Mouse (Mus musculus) frontal cortex, adult (tissue): Measurements from ENCODE around the gene Glmp.
A peak's percentile ranks its signal among the peaks of the same experiment; 100 is the strongest.
"Not testable (repeated sequence)": the region's sequence is repeated elsewhere in the genome, so short reads cannot be mapped to it uniquely, and the experiment has no call there.

Experiments
- ATAC-seq: cut with Nextera tagmentation; 2 replicates; pipeline ENCODE4 v1.9.2; 2017; ENCODE audit warnings: mild to moderate bottlenecking, moderate library complexity, mixed read lengths; ENCODE audit not compliant: low TSS enrichment

Gene Glmp

DNA sequence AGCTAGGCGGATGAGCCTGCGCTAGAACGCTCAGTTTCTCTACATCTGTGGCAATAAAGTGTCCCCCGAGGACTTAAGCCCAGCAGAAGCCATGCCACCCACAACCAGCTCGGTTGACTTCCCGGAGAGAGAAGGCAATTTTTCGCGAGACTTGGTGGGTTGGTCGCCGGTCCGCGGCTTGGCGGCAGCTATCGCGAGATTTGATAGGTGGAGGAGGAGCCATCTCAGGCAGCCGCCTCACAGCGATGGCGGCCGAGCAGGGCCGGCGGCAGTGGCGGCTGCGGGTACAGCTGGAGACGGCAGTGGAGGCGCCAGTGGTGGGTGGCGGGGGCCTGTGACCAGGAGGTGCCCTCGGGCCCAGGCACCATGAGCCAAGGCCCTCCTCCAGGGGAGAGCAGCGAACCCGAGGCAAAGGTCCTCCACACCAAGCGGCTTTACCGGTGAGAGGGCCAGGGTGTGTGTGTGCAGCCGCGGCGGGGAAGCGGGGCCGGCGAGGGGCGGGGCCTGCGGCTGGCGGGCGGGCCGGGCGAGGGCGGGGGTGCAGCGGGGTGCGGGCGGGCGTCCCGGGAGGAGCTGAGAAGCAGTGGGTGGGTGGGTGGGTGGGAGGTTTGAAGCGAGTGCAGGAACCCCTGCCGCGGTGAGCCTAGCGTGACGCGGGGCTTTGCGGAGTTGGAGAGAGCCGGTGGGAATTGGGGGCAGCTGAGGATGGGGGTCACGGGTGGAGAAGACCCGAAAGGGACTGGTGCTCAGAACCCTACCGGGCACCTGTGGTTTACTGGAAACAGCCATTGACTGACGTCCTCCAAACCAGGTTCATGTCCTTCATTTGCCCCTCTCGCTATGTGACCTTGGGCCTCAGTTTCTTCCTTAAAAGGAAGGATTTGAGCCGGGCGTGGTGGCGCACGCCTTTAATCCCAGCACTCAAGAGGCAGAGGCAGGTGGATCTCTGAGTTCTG, 11.5 kb downstream of the Glmp start, which contains the start of the genes Tmem79 and Smg5:
Gene Tmem79 (minus strand): TSS at position 91 of the 956 bp plus-strand sequence.
Gene Smg5 (plus strand): TSS at position 203 of the 956 bp plus-strand sequence.
- peak; percentile 94 for ATAC-seq

GRCm38 (mm10) chr3:88337367-88338020, 12.7 kb downstream of the Glmp start:
- ATAC-seq = peak; percentile 35; the same call in 1 of the 2 replicates

DNA sequence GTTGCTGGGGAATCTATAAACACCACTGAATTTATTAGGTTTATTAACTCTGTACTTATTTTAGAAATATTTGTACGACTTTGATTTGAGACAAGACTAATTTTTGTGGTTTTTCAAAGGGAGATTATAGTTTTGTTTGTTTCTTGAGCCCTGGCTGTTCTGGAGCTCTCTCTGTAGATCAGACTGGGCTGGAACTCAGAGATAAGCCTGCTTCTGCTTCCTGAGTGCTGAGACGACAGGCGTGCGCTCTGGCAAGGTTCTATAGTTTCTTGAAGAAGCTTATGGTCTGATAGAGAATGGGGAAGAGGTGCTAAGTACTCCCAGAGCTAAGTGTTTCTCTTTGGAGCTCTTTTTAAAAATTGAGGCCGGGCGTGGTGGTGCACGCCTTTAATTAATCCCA, 13.5 kb downstream of the Glmp start:
- no peak for ATAC-seq

DNA sequence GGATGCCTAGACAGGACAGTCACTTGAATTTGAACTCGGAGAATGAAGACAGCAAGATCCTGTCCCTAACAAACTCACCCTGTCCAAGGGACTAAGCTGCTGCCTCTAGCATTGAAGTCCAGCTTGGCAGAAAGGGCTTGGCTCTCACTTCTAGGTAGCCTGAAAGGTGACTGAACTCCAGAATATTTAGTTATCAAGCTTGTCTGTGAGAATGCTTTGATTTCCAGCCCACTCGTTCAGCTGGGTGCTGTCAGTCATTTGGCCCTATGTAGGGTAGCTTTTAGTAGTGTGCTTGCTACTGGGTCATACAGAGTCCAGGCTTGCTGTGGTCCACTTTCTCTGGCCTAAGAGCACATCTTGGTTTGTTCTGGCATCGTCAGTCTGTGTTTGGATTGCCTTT, 14.2 kb downstream of the Glmp start:
- no peak for ATAC-seq

DNA sequence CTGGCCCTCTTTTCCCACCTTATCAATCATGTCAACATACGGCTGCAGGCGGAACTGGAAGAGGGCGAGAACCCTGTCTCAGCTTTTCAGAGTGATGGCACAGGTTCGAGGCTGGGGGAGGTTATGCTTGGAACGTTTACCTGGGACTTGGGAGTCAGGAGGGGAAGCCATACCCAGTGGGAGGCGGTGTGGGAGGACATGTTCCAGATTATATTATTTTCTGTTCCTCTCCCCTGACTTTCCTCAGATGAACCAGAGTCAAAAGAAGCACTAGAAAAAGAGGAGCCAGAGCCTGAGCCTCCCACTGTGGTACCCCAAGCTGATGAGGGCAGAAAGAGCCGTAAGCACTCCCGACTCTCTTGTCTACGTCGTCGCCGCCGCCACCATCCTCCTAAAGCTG, 25.9 kb downstream of the Glmp start:
- ATAC-seq = peak; percentile 55; the same call in 1 of the 2 replicates

- ATAC-seq = no peak
Observed at GRCm38 (mm10) chr3:88352907-88353306, 28.1 kb downstream of the Glmp start.

DNA sequence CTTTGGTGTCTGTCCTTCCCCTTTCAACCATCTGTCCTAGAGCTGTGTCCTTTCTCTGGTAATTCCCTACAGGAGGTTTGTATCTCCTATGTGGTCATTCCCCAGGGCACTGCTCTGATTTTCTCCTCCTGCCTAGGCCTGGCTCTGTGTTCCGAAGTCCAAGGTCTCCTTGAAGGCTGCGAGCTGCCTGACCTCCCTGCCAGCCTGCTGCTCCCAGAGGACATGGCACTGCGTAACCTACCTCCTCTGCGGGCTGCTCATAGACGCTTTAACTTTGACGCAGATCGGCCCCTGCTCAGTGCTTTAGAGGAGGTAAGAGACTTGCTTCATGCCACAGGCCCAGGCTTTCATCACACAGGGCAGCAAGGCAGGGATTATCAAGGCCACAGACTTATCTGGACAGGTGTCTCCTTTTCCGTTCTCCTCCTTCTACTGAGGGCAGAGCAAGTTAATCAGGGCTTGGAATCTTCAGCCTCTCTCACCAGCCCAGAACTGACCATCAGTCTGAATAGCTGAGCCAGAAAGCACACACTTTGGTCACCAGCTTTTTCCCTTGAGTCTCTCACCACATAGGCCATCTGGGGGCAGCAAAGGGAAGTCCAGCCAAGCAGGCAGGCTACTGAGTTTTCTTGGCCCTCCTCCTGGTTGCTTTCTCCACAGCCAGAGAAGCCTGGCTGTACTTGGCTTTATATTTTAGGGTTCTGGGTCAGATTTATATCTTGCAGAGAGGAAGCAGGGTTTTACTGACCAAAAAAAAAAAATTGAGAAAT, 29.8 kb downstream of the Glmp start:
- ATAC-seq = no peak

- ATAC-seq = no peak
Observed at GRCm38 (mm10) chr3:88359584-88359983, 34.8 kb downstream of the Glmp start.

GRCm38 (mm10) chr3:88359989-88360388, 35.2 kb downstream of the Glmp start:
- ATAC-seq = no peak

GRCm38 (mm10) chr3:88361096-88361495, 36.3 kb downstream of the Glmp start:
- no peak for ATAC-seq

DNA sequence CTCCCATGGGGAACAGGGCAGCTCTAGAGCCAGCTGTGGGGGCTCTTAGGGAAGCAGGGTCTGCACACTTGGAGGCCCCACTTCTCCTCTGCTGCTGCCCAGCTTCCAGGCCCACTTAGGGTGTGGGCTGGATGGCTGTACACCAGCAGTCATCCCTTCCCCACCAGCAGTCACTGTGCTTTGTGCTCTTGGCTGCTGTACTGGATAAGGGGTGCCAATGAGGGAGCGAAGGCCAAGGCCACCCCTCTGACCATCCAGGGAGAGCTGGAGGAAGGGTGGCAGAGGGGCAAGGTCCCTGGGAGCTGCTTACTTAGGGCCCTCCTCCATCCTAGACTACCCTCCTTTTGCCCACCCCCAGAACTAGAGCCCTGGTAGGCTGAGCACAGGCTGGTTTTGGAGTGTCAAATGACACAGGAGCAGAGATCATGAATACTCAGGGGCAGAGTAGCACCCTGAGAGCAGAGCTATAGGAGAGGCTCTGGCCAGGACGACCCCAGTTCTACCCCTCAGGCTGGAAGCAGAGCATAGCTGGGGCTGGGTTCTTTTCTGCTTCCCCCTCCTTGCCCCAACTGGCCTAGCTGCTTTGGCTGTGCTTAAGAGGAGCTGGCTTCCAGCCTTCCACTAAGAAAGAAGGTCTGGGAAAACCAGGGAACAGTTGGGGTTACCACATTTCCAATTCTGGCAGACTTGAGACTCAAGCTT, 36.9 kb downstream of the Glmp start:
- ATAC-seq = no peak

- ATAC-seq = peak; percentile 32
Observed at GRCm38 (mm10) chr3:88363700-88364099, 38.9 kb downstream of the Glmp start.

DNA sequence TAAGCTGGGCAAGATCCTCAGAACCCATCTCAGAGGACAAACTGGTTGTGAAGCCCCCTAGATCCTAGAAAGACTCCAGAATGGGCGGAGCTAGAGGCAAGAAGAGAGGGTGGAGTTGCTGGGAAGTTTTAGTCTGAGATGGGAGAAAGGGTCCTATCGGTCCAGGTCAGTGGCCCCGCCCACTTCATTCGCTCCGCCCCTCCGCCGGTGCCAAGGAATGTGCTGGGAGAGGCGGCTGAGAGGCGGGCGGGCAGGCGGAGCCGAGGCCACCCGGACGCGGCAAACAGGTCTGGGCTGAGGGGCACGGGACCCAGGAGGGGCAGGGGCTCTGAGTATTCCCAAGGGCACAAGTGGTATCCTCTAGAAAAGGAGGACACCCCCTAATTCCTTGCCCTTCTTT, 39.5 kb downstream of the Glmp start, which contains the start of gene Paqr6:
Gene Paqr6 (plus strand): TSS at position 248 of the 400 bp plus-strand sequence.
- ATAC-seq = no peak

DNA sequence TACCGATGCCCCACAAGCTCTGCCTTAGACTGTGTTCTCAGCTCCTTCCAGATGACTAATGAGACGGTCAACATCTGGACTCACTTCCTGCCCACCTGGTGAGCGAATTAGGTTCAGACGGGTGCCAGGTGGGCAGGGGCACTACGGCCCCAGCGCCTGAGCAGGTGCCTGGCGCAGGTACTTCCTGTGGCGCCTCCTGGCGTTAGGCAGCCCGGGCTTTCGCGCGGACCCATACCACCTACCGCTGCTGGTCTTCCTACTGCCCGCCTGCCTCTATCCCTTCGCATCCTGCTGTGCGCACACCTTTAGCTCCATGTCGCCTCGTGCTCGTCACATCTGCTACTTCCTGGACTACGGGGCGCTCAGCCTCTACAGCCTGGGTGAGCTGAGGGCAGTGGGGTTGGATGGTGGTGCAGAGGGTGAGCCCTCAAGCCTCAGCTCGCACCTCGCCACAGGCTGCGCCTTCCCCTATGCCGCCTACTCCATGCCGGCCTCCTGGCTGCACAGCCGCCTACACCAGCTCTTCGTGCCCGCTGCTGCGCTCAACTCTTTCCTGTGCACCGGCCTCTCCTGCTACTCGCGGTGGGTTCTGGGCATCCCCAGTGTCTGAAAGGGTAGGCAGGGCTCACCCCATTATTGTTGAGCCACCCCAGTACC, 41.0 kb downstream of the Glmp start:
- peak; percentile 29; the same call in 1 of the 2 replicates for ATAC-seq

- peak; percentile 76 for ATAC-seq
Observed at GRCm38 (mm10) chr3:88366830-88367428, 42.1 kb downstream of the Glmp start.

DNA sequence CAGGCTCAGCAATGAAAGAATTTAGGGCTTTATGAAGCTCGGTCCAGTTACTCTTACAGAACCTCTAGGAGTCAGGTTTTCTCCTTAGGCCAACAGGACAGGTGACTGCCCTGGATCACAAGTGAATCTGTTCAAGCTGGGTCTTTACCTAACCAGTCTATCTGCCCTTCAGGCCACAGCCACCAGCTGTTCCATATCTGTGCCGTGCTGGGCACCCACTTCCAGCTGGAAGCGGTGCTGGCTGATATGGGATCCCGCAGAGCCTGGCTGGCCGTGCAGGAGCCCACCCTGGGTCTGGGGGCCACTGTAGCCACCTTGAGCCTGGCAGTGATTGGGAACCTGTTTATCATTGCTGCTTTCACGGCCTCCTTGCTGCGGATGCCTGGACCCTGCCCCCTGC, 42.7 kb downstream of the Glmp start:
- ATAC-seq = not testable (repeated sequence)

GRCm38 (mm10) chr3:88368511-88368910, 43.7 kb downstream of the Glmp start:
- not testable (repeated sequence) for ATAC-seq

DNA sequence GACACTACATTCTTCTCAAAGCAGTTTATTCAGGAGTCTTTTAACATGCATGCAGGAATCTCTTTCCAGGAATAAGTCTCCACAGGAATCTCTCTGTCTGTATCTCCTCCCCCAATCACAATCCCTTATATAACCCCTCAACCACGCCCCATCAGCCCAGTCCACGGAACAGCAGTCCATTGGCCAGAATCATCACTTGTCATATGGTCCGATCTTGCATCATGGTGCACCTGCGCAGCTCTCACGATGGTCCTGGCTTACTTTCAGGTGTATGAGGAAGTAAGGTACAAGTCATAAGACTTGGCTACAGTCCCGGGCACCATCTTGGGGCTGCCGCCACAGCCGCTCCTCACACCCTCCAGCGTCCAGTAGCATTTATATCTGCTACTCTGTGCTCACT, 47.8 kb downstream of the Glmp start, which contains the start of gene Bglap3:
Gene Bglap3 (minus strand): TSS at position 101 of the 400 bp plus-strand sequence.
- not testable (repeated sequence) for ATAC-seq

DNA sequence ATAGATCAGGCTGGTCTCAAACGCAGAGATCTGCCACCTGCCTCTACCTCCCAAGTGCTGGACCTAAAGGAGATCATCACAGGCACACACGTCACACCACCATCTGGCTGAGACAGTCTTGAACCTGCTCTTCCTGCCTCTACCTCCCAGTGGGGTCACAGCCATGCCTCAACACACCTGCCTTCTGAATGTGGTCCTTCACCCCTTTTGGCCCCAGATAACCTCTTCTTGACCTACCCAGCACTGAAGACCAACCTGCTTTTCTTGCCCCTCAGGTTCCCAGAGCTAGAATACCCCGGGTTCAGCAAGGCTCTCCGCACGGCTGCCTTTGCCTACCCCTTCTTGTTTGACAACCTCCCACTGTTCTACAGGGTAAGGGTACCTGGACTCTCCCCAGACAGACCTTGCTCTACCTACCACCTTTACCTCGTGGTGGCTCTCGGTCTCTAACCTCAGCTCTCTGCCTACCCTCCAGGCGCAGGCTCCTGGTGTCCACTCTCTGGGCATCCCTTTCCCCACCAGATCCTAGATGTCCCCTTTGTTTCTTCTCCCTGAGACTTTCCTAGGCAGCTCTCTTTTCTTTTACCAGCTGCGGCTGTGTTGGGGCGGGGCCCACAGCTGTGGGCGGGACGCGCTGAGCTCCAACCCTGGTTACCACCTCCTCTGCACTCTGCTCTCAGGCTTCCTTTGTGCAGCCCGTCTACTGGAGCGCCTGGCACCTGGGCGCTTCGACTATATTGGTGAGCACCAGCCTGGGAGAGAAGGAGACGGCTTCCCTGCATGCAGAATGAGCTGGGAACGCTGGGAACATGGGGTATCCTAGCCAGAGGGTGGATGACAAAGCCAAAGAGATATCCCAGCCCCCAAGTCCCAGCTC, 51.2 kb downstream of the Glmp start:
- peak; percentile 81 for ATAC-seq
